Mouse (Mus musculus): ENCODE results near the gene Ccdc7a.

DNA sequence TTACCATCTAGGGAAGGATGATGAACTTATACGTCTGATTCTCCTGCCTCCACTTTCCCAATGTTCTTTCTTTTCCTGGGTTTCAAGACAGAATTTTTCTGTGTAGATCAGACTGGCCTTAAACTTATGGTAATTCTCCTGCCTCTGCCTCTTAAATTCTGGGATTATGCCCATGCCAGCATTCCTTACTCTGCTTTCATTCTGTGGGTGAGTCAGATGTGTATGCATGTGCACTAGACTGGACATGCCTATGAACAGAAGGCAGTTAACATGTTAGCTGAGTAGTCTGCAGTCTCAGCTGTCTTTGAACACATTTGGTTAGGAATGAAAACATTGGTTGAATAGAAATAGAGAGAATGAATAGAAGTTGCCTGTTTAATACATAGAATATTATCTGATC lies 360.9 kb downstream of the Ccdc7a start:
- TF ChIP-seq POLR2A (IDR thresholded peaks at IDR 0.05; ENCODE audit: insufficient read depth, low read depth, low read length) (no peak), CTCF (IDR thresholded peaks at IDR 0.05; ENCODE audit: insufficient read depth, low read depth, low read length) (no peak)
